Mouse (Mus musculus): Measurements from ENCODE around the gene Anxa9.
A peak's percentile ranks its signal among the peaks of the same experiment; 100 is the strongest.

The Anxa9 gene

DNA sequence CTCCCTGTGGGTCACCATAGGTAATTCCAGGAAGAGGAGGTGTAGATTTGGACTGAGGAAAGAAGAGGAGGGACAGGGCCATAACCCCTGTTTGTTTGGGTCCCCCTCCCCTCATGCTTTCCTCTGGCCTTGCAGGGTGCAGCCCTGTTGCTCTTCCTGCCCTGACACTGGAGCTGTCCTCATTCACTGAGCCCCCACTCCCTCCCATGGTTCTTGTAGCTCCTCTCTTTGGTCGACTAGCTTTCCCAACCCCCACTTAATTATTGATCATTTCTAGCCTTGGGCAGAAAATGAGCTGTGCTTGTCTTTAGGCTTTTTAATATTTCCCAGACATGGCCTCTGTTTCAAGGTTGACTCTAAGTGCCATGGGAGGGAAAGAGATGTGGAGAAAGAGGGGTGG, 22.9 kb downstream of the Anxa9 start:
- DNase-seq (ENCODE audit: low read depth, low spot score) = no peak

DNA sequence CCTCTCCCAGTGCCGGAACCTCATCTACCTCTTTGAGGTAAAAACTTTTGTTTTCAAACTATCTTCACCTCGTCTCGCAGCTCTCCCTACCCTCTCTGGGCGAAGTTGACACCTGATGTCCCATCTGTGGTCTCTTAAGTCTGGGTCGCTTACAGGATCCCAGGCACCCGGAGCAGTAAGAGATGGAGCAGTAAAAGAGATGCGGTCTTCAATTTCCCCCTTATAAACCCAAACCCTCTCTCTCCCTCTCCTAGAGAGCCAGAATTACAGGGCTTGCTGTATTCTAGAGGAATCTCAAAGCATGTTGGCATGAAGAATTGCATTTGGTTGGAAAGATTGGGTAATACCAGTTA, 23.4 kb downstream of the Anxa9 start:
- no peak for DNase-seq (ENCODE audit: low read depth, low spot score)

DNA sequence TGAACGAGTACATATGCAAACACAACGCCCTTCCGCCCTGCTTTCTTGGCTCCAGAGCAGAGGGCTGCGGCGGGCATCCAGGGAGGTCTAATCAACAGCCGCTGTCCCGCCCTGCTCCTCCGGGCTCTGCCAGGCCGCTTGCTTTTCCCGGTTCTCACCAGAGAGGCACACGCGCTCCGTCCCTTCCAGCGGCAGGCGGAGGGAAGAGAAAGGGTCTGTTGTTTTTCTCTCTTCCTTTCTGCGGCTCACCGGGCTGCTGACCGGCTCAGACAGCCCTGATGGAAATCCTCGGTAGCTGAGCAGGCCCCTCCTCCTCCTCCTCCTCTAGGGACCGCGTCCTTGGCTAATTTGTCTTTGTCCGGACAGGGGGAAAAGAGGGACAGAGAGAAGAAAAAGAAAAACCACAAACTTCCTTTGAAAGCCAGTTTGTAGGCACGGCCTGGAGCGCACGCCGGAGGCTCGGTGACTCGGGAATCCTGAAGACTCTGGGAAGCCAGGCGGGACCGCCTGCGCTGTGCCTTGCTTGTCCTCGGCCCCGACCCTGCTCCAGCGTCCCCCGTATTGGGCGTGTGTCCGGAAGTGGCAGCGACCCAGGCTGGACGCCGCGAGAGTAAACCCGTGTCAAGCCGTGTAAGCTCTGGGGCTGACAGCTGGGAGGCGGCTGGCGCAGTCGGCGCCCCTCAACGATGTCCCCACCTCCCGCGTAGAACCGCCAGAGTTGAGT, 23.9 kb downstream of the Anxa9 start:
- DNase-seq (ENCODE audit: low read depth, low spot score) = peak; percentile 59

DNA sequence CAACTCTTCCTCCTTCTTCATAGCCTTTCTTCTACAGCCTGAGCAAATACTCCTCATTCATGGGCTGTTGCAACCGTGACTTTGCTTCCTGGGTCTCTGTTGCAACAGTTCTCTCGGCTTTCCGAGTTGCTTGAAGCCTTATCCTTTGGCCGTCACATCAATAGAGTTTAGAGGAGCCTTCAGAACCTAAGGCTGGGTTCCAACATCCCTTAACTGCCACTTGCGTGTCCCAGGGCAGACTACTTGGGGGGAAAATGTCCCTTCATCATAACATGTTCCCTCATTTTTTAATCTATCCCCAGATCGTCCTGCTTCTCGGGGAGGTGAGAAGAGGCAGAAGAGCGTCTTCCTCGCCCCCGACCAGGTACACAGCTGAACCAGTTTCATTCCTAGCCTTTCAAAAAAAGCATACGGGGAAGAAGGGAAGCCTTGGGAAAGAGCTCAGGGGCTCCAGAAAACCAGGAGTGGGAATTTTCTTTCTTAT, 24.6 kb downstream of the Anxa9 start:
- no peak for DNase-seq (ENCODE audit: low read depth, low spot score)

DNA sequence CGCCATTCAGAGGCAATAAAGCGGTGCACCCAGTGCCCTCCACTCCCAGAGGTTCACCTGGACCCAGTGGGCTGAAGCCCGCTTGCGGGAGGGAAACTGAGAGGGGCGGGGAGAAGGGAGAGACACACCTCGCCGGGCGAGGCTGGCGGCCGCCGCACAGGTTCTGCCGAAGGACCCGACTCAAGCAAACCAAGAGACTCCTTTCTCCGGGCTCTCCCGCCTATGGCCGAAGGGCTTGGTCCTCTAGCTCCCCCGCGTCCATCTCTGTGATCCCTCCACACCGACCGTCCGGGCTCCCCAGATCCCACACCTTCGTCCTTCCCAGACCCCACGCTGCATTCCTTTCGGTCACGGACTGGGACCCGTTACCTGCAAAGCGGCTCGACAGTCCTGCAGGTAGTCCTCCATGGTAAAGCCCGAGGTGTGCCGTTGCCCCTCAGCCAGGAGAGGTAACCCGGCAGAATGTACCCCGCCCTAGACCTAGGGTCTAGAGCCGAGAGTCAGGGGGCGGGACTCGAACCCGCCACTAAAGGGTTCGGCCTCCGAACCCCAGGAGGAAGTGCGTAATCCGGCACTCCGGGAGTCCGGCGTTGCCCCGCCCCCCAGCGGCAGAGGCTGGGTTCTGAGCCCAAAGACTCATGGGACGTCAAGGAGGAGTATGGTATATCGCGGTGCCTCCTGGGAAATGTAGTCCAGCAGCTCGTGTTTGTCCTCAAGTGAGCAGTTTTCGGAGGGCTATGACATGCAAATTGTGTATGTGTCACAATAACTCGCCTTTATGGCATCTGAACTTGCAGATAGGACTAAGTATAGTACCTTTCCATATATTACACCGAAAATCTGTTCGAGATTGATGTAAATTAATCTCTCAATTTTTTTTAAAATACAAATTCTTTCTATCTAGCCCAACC, 25.5 kb downstream of the Anxa9 start, which contains the start of the genes Mindy1 and Prune1:
Gene Mindy1, plus strand, starts transcription at position 130 of the 911 bp plus-strand sequence.
Gene Prune1, minus strand, starts transcription at position 861 of the 911 bp plus-strand sequence.
- DNase-seq (ENCODE audit: low read depth, low spot score) = peak; percentile 94

DNA sequence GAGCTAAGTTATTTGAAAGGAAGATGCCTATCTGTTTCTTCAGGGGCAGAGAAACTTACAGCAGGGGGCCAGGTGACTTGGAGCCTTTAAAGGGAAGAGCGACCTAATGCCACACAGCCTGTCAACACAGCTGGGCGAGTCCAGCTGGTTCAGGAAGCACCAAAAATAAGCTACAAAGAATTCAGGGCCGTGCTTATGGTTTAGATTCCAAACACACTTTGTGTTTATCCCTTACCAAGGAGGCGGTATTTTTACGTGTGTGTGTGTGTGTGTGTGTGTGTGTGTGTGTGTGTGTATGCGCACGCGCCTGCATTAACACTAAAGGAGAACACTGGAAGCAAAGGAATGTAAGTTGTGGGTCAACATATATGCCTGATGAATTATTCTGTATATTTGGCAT, 26.2 kb downstream of the Anxa9 start:
- no peak for DNase-seq (ENCODE audit: low read depth, low spot score)

DNA sequence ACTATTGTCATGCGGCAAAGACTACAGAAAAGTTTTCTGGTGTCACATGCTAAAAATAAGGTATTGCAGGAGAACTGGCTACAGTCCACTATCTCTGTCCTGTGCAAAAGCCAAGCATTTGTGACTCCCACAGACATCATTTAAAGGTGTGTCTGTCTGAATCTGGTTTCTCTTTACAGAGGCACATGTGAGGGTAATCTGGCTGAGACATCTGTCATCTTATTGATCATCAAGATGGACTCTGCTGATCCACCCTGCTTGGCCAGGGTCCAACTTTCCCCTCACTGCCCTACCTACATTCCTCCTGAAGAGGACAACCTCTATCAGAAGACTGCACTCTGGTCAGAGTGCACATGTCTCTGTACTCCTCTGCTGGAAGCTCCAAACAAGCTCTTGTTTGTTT, 29.8 kb downstream of the Anxa9 start:
- DNase-seq (ENCODE audit: low read depth, low spot score) = no peak

DNA sequence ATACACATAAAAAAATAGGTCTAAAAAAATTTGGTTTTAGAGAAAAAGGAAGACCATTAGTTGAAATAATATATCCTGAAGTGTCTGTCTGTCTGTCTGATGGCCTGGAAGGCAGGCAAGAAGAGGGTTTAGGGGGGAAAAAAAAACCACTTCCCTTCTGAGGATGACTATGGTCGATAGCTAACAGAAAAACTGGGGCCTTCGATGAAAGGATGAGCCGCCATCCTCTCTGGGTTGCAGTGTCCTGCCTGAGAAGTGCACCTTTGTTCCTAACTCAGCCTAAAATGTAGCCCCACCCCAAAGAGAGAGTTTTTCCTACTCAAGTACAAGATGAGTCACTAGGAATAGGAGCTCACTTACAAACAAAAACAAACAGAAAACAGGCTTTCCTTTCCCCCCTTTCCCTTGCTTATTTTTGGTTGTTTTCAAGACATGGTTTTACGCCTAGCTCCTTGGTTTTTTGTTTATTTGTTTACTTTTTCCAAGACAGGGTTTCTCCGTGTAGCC, 30.5 kb downstream of the Anxa9 start:
- DNase-seq (ENCODE audit: low read depth, low spot score) = no peak

DNA sequence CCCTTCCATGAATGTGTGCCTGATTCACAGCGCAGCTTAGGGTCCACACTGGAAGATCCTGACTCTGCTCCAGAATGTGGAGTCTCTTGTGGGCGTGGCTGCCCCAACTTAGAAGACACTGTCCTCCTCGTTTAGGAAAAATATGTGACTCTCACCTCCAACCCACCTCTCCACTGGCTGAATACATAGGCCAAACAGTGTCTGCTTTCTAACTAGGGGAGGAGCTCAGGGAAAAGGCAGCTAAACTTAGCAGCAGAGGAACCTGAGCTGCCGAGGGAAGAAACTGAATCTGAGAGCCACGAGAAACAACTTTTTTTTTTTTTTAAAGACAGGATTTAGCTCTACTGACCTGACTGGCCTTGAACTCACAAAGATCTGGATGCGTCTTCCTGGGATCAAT, 31.8 kb downstream of the Anxa9 start:
- DNase-seq (ENCODE audit: low read depth, low spot score) = no peak

DNA sequence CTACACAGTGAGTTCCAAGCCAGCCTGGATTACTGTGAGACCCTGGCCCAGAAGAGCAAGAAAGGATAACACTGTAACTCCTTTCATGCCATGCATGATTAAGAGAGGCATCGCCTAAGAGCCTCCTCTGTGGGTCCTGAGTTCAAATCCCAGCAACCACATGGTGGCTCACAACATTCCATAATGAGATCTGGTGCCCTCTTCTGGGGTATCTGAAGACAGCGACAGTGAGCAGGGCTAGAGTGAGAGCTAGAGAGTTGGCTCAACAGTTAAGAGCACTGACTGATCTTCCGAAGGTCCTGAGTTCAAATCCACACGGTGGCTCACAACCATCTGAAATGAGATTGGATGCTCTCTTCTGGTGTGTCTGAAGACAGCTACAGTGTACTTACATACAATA, 32.5 kb downstream of the Anxa9 start:
- no peak for DNase-seq (ENCODE audit: low read depth, low spot score)

DNA sequence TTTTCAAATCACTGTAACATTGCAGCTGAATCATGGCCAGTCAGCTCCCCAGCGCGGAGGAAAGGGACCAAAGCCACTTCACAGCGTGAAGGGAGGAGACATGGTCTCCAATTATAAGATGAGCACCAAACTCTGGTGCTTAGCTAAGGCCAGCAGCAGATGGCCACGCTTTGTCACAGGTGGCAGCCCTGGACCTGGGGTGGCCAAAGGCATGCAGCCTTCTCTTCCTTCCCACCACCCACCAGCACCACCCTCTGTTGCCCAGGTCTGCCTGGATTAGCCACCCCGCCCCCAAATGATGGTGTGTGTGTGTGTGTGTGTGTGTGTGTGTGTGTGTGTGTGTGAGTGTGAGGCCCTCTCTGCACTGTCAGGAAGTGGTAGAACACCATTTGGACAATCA, 33.5 kb downstream of the Anxa9 start:
- no peak for DNase-seq (ENCODE audit: low read depth, low spot score)

DNA sequence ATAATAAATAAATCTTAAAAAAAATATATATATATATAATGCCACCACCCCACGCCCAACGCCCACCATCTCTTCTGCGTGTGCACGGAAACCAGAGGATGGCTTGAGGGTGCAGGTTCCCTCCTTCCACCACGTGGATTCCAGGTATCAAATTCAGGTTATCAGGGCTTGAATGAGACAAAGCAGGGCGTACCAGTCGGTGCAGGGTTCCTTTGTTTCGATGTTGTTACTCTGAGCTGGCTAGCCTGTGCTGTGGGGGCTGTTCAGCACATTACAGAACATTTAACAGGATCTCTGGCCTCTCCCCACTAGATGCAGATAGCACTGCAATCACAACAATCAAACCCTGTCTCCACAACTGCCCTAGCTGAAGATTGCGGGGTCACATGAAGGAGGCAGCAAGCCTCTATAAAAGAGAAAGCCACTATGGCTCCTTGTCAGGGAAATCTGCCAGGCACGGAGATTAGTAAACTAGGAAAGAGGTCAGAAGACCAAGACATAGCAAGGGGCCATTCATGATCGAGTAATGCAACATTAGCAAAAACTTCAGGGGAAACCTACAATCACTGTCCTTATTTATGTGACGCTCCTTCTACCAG, 36.1 kb downstream of the Anxa9 start:
- no peak for DNase-seq (ENCODE audit: low read depth, low spot score)

DNA sequence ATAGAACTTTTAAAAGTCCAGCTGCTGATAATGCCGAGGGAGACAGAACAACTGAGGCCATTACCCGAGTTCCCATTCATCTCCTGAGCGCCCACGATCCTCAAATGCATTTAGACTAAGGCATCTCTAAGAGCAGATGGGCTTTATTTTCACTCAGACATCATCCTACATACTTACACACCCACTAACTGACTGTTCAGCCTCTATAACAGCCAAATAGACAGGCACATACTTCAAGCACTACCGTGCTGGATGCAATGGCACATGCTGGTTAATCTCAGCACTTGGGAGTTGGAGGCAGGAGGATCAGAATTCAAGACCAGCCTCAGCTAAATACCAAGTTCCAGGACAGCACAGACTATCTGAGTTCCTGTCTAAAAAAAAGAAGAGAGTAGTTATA, 37.2 kb downstream of the Anxa9 start:
- no peak for DNase-seq (ENCODE audit: low read depth, low spot score)

DNA sequence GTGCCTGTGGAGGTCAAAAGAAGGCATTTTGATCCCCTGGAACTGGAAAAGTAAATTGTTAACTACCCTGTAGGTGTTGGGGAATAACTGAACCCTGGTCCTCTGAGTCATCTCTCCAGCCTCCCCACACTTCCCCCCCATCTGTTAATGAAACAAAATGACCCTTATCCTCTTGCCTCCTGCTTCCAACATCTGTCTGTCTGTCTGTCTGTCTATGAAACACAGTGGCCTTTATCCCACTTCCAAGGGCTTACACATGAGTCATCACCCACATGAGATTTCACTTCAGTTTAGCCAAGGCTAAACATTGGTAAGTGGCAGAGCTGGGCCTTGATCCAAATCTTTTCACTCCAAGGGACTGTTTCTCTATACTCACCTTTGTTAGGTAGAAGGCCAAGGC, 39.1 kb downstream of the Anxa9 start:
- DNase-seq (ENCODE audit: low read depth, low spot score) = no peak

DNA sequence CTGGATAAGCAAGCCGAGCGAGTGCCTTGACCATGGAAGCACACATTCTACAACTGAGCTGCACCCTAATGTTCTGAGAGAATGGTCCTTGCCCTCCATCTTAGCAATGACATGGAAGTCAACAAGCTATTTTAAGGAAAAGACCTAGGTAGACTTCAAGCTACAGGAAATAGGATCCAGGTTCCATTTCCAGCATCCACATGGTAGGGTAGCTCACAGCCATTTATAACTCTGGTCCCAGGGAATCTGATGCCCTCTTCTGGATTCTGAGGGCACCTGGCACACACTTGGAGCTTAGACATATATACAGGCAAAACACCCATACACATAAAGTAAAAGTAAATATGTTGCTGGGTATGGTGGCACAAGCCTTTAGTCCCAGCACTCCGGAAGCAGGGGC, 40.9 kb downstream of the Anxa9 start:
- no peak for DNase-seq (ENCODE audit: low read depth, low spot score)

DNA sequence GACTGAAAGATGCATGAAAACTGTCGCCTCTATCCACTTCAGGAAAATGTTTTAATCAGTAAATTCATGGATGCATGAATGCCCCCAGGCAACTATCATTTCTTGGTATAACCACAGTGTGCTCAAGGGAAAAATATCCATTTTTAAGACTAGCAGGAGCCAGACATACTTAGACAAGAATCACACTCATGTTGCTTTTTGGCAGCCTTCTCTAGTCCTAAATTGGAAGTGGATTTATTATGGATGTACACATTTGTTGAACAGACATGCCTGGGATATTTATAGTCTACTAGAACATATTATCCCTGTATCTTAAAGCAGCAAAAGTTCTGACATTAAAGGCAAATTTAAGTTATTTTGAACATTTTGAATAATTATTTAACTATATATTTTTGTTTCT, 42.3 kb downstream of the Anxa9 start:
- DNase-seq (ENCODE audit: low read depth, low spot score) = no peak

DNA sequence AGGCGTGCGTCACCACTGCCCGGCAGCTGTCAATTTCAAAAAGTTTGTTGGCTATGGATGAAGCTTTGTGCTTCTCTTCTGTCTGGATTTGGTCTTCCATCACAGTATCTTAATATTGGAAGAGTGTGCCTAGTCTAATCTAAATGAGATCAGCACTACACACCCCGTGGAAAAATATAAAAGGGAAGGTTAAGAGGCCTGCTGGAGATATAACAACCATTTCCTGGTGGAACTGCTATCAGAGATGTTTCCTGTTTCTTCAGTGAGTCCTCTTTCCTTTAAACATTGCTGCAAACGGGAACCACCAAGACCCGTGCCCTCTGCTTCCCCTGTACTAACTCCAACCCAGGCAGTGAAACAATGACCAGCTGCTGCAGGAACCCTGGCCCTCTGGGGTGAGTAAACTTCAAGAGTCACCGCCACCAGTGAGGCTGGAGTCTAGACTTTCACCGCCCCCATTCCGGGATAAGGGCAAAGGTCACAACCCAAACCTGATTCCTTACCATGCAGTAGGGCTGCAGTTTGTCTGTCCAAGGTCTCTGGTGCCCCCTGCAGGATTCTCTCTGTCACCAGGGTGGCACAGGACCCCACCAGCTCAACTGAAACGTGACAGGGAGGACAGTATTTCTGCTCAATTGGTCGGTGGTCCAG, 43.8 kb downstream of the Anxa9 start:
- DNase-seq (ENCODE audit: low read depth, low spot score) = no peak

DNA sequence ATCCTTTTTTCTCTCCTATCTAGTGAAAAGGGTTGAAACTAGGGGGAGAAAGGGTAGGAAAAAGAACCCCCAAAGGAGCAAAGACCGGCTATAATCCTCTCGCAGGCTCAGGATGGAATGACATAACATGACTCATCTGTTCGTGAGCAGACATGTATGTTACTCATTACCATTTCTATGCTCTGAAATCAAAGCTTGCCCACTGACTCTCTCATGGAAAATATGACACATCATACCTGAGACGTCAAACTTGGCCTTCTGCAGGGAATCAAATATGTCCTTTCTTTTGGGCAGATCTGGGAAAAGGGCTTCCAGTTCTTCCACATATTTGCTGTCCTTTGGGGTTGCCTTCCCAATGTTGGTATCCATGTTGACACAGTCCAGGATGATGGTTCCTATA, 45.0 kb downstream of the Anxa9 start:
- DNase-seq (ENCODE audit: low read depth, low spot score) = no peak

DNA sequence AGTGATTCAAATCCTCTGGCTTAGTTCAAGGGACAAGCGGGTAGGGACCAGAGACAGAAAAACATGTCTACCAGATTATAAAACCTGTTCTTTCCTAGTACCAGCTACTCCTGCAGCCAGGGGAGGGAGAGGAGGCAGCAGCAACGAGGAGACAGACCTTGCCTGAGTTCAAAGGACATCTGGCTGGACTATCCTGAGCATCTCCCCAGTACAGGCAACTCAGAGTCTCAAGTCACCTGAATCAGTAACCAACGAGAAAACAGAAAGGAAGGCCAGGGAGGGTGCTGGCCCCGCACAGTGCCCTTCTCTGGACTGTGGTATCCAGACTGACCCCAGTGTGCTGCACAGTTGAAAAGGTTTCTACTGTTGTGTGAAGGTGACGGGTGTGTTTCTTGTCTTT, 50.0 kb downstream of the Anxa9 start:
- DNase-seq (ENCODE audit: low read depth, low spot score) = no peak

DNA sequence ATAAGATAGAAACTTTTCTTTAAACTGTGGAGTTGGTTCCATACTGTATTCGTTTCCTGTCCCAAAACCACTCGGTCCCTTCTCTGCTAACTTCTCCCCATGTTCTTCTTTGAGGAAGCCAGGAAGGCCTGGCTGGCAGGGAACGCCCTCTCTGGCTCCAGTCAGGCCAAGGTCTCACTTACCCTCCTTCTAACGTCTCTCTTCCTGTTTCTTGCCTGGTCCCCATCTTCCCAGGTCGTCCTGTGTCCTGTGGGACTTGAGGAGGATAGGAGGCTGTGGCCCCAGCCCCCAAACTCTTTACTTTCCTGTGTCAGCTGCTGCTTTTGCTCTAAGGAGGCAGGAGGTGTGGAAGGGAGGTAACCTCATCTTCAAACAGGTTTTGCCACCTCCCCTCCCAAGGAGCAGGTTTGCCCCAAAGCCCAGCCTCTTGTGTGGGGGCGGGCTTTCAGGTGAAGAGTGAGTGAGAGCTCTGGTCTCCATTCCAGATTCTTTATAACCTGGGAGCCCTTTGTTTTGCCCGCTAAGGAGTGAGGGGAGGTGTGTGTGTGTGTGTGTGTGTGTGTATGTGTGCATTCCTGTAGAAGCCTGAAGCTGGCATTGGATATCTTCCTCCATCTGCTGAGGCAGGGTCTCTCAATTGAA, 56.1 kb downstream of the Anxa9 start, which contains the start of gene Bnipl:
Gene Bnipl, minus strand, starts transcription at position 411 of the 642 bp plus-strand sequence.
- DNase-seq (ENCODE audit: low read depth, low spot score) = no peak

DNA sequence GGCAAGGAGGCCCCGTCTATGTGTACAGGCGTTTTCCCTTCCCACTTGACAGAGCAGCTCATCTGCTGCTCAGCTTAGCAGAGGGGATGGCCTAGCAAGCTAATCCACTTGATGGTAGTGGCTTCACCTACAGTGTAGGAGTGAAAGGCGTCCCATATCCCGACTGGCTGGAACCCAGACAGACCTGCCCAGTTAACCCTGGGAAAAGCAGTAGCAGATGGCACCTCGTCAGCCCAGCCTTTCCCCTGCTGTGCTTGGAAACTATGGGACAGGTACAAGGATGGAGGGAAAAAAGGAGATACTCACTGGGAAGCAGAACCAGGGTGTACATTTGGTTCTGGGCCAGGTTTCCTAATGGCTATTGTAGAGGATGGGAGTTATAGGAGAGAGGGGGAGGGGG, 56.6 kb downstream of the Anxa9 start:
- DNase-seq (ENCODE audit: low read depth, low spot score) = no peak

Measured in retina, postnatal 7 days (tissue).